Mouse (Mus musculus): Measurements from ENCODE around the gene Ulk4.

- TF ChIP-seq CTCF (IDR thresholded peaks at IDR 0.05; ENCODE audit: control insufficient read depth, insufficient read depth, insufficient read length) (no peak), USF1 (IDR thresholded peaks at IDR 0.05; ENCODE audit: low read depth) (no peak), MAX (IDR thresholded peaks at IDR 0.05) (no peak), MYOD1 (IDR thresholded peaks at IDR 0.05; ENCODE audit: control insufficient read depth, insufficient read length, low read depth) (no peak), CEBPB (IDR thresholded peaks at IDR 0.05; ENCODE audit: low read depth) (no peak), FOSL1 (IDR thresholded peaks at IDR 0.05; ENCODE audit: insufficient read depth, low read length, poor library complexity, severe bottlenecking) (no peak)
Observed at GRCm38 (mm10) chr9:121253983-121254382, 23.0 kb downstream of the Ulk4 start.

All from C2C12 (cell line).